Mouse (Mus musculus) intestine, embryonic 14.5 days (tissue): ENCODE measurements around the gene Inhbc. TPM values are rescaled to one million over a fixed set of nuclear protein-coding genes. Genes with fewer than 3 reads are reported as not detected.
"Not testable (repeated sequence)": the region's sequence is repeated elsewhere in the genome, so short reads cannot be mapped to it uniquely, and the experiment has no call there.

ENCODE experiments used
- ATAC-seq: fragments of 200-750 bp; cut with Nextera tagmentation; replicated peaks from 2 replicates; pipeline ENCODE4 v1.8.0; 2017; ENCODE audit warnings: low read depth, moderate number of reproducible peaks, moderate TSS enrichment, moderate library complexity; ENCODE audit not compliant: low FRiP score, low TSS enrichment
- DNase-seq: peaks from one replicate; pipeline ENCODE4 v3.0.0-alpha.2; 2018; ENCODE audit warnings: low spot score
- H3K27ac ChIP-seq: fragments of 300-500 bp; sonication (generic); 2 replicates; pipeline ENCODE4 v1.5.1; 2014; ENCODE audit warnings: low read depth, mild to moderate bottlenecking, control low read depth
- H3K27me3 ChIP-seq: fragments of 300-500 bp; sonication (generic); replicated peaks from 2 replicates; pipeline ENCODE4 v1.6.1; 2014; ENCODE audit warnings: low read length, control low read depth; ENCODE audit not compliant: control insufficient read depth, insufficient read depth
- H3K36me3 ChIP-seq: fragments of 300-500 bp; sonication (generic); 2 replicates; pipeline ENCODE4 v1.6.1; 2014; ENCODE audit warnings: low read length, control low read depth; ENCODE audit not compliant: control insufficient read depth, insufficient read depth
- H3K4me1 ChIP-seq: fragments of 300-500 bp; sonication (generic); replicated peaks from 2 replicates; pipeline ENCODE4 v1.6.1; 2014; ENCODE audit warnings: low read length, control low read depth, mixed read lengths; ENCODE audit not compliant: control insufficient read depth, insufficient read depth
- H3K4me2 ChIP-seq: fragments of 300-500 bp; sonication (generic); 2 replicates; pipeline ENCODE4 v1.6.1; 2014; ENCODE audit warnings: low read length
- H3K4me3 ChIP-seq: fragments of 300-500 bp; sonication (generic); 2 replicates; pipeline ENCODE4 v1.5.1; 2014; ENCODE audit warnings: low read depth, low read length, control low read depth, mixed read lengths
- H3K9ac ChIP-seq: fragments of 300-500 bp; sonication (generic); 2 replicates; pipeline ENCODE4 v1.6.1; 2014; ENCODE audit warnings: mild to moderate bottlenecking, low read length
- H3K9me3 ChIP-seq: fragments of 300-500 bp; sonication (generic); 2 replicates; pipeline ENCODE4 v1.6.1; 2016; ENCODE audit warnings: low read length, control low read depth; ENCODE audit not compliant: control insufficient read depth
- WGBS: fragments of 180-500 bp; shearing (Covaris S2); extraction: QIAGEN DNeasy Blood & Tissue Kit; methylation state at CpG from one replicate; pipeline ENCODE4 v1.1.7; 2014; 5-methylcytosine and 5-hydroxymethylcytosine counted together
- polyA plus RNA-seq: library from polyadenylated mRNA; unstranded; fragments of >200 nt; fragmentation: Nextera tagmentation; extraction: Ambion mirVana; gene quantifications from 2 replicates; pipeline ENCODE4 v1.2.1, GENCODE M21; 2014

The Inhbc gene
- polyA plus RNA-seq, 1 experiment from 2014 or later = not detected

DNA sequence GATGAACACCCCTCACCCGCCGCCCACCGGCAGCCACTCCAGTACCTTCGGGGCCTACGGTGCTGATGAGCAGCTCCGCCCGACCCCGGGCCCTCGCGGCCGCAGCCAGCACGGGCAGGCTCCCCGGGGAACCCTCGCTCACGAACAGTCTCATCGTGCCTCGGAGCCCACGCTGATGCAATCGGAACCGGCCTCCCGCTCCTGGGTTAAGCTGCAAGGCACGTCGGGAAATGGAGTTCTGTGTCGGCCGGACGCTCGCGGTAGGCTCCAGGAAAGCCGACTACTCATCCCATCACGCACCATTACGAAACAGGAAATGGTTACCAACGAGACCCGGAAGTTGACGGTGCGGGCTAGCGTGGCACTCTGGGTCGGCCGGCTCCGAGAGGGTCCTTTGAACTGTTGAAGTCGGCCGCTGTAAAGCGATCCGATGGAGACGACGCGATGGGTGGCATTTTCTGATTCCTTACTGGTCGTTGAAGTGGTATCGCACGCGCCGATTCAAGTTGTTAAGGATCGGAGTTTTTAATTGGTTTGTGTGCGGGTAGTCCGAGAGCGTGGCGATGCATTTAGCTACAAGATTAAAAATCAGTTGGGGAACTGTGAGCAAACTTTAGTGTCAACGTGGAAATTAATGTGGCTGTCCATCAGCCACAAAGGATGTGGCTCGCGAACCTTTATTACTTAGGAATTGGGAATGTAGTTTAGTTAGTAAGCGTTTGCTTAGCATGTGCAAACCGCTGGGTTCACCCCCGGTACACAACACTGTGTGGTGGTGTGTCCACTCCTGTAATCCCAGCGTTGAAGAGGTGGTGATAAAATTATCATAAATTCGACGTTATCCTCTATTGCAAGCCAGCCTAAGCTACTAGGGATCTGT lies 58.5 kb downstream of the Inhbc start, which contains the start of gene Mars:
Gene Mars (minus strand): TSS at position 311 of the 880 bp plus-strand sequence.
- H3K9ac ChIP-seq = peak within 1 kb of the TSS; percentile 68
- under 1% methylated on average over 65 of the region's 65 CpGs for WGBS

DNA sequence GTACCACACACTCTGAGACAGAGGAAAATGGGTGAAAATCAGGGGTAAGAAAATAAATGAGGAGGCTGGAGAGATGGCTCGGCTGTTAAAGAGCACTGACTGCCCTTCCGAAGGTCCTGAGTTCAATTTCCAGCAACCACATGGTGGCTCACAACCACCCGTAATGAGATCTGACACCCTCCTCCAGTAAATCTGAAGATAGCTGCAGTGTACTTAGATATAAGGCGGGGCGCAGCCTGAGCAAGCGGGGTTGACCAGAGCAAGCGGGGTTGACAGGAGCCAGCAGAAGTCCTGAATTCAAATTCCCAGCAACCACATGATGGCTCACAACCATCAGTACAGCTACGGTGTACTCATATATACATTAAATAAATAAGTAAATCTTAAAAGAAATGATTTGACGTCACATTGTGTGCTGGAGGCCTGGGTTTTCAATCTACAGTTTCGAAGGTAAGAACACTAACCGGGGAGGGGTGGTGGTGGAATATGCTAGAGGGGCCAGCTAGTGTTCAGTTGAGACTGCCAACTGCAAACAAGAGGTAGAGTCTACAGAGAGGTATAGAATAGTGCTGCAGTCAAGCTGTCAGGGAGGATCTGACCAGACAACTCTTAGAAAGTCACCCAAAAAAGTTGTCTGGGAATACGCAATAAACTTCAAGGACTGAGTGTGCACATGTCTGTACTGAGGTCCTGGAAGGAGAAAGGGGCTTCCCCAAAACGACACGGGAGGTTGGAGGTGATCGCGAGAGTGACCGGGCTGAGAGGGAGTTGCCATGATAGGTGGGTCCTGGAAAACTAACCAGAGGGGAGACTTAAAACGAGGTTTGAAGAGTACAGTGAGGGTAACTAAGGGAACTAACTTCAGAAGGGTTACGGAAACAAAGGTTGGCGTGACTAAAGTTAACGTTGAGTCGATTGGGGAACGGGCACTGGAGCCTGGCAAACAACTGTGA lies 59.4 kb downstream of the Inhbc start:
- 37% methylated on average over 23 of the region's 23 CpGs for WGBS
- Histone ChIP-seq H3K36me3 (peaks cover 42% of the 10 kb centered on the region), H3K9me3 (no peaks in the 10 kb centered on the region), H3K9ac (peak overlapping the region; percentile 68), H3K4me1 (peaks cover 8% of the 10 kb centered on the region), H3K4me3 (peak overlapping the region; percentile 74), H3K27me3 (no peaks in the 10 kb centered on the region), H3K27ac (peak overlapping the region; percentile 70; the same call in 1 of the 2 replicates), H3K4me2 (peak overlapping the region; percentile 86)
- DNase-seq (no peak), ATAC-seq (peak; percentile 53)

More for the DNA sequence above, 58.5 kb downstream of the Inhbc start, which contains the start of gene Mars:
- H3K4me2 ChIP-seq = peak within 1 kb of the TSS; percentile 91
- peak within 1 kb of the TSS; percentile 70 for H3K27ac ChIP-seq
- peaks cover 33% of the 10 kb centered on the region for H3K36me3 ChIP-seq
- peaks cover 8% of the 10 kb centered on the region for H3K4me1 ChIP-seq
- ATAC-seq (peak; percentile 96), DNase-seq (peak; percentile 93)
- no peaks in the 10 kb centered on the region for H3K27me3 ChIP-seq
- peak within 1 kb of the TSS; percentile 74 for H3K4me3 ChIP-seq
- H3K9me3 ChIP-seq = no peaks in the 10 kb centered on the region

DNA sequence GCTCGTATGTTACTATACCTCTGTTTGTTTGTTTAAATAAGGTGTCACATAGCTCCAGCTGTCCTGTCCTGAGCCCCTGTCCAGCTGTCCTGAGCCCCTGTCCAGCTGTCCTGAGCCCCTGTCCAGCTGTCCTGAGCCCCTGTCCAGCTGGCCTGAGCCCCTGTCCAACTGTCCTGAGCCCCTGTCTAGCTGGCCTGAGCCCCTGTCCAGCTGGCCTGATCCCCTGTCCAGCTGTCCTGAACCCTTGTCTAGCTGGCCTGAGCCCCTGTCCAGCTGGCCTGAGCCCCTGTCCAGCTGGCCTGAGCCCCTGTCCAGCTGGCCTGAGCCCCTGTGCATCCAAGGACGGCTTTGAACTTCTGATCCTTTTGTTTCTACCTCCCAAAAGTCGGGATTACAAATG lies 61.1 kb downstream of the Inhbc start:
- H3K4me3 ChIP-seq, H3K4me1 ChIP-seq, H3K9ac ChIP-seq, H3K27me3 ChIP-seq, DNase-seq, H3K27ac ChIP-seq, ATAC-seq, H3K4me2 ChIP-seq, H3K9me3 ChIP-seq: not testable (repeated sequence)
- WGBS = 88% methylated on average over 3 of the region's 3 CpGs
- H3K36me3 ChIP-seq = peaks cover 59% of the 10 kb centered on the region

Other genes with a start within 250 kb of the Inhbc start
- gene Os9, start 249.3 kb downstream of the Inhbc start, polyA plus RNA-seq = 47.6 and 51.6 TPM in 2 replicates
- 54.3 and 66.0 TPM in 2 replicates for gene B4galnt1, start 205.2 kb downstream of the Inhbc start, polyA plus RNA-seq
- gene Slc26a10, start 189.8 kb downstream of the Inhbc start, polyA plus RNA-seq = 0.93 and 1.3 TPM in 2 replicates
- gene Arhgef25, start 180.3 kb downstream of the Inhbc start, polyA plus RNA-seq = 49.0 and 57.7 TPM in 2 replicates
- gene Dtx3, start 174.7 kb downstream of the Inhbc start, polyA plus RNA-seq = 95.8 and 101 TPM in 2 replicates
- gene Pip4k2c, start 158.8 kb downstream of the Inhbc start, polyA plus RNA-seq = 24.2 and 25.9 TPM in 2 replicates
- gene Kif5a, start 107.1 kb downstream of the Inhbc start, polyA plus RNA-seq = 9.2 and 10.6 TPM in 2 replicates
- 157 and 166 TPM in 2 replicates for gene Dctn2, start 104.1 kb downstream of the Inhbc start, polyA plus RNA-seq
- gene Mbd6, start 81.4 kb downstream of the Inhbc start, polyA plus RNA-seq = 19.2 and 20.6 TPM in 2 replicates
- gene Mars, start 58.6 kb downstream of the Inhbc start, polyA plus RNA-seq = 123 and 124 TPM in 2 replicates
- gene Arhgap9, start 48.5 kb downstream of the Inhbc start, polyA plus RNA-seq = 4.2 and 4.4 TPM in 2 replicates
- 12.6 and 15.1 TPM in 2 replicates for gene Gli1, start 28.5 kb downstream of the Inhbc start, polyA plus RNA-seq
- gene Inhbe, start 16.0 kb downstream of the Inhbc start, polyA plus RNA-seq = not detected in 2 replicates
- gene R3hdm2, start 9.9 kb upstream of the Inhbc start, polyA plus RNA-seq = 29.8 and 31.5 TPM in 2 replicates
- 0.32 TPM in 1 of 2 replicates, not detected in the other for gene Stac3, start 131.3 kb upstream of the Inhbc start, polyA plus RNA-seq
- gene Ndufa4l2, start 144.5 kb upstream of the Inhbc start, polyA plus RNA-seq = 25.9 and 28.5 TPM in 2 replicates
- 132 and 142 TPM in 2 replicates for gene Shmt2, start 152.0 kb upstream of the Inhbc start, polyA plus RNA-seq
- gene Nxph4, start 164.1 kb upstream of the Inhbc start, polyA plus RNA-seq = 4.0 and 5.5 TPM in 2 replicates